Mouse (Mus musculus): ENCODE data around the gene Slc18b1. TPM values are rescaled to one million over a fixed set of nuclear protein-coding genes. Genes with fewer than 3 reads are reported as not detected.

Slc18b1 gene
- polyA plus RNA-seq, 1 experiment = 7.3 TPM

DNA sequence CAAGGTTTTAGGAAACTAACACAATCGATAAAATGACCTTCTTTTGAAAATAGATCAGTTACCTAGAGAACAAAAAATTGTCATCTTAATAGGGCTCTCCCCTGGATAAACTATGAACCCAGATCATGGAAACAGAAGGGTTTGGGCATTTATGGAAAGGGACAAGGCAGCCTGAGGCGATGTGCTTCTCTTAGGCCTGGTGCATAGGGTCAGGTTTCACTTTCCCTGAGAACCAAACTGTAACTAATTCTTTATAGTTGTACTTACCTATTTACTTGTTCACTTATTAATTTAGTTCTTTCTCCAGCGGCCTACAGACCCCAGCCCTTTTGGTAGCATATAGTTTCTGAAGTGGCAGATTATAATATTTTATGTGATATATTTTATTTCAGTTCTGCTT lies 40.3 kb downstream of the Slc18b1 start:
- TF ChIP-seq MAX (IDR thresholded peaks at IDR 0.05) (no peak), FOSL1 (IDR thresholded peaks at IDR 0.05; ENCODE audit: insufficient read depth, low read length, poor library complexity, severe bottlenecking) (no peak), CTCF (IDR thresholded peaks at IDR 0.05; ENCODE audit: control insufficient read depth, insufficient read depth, insufficient read length) (no peak), MYOG (IDR thresholded peaks at IDR 0.05; ENCODE audit: control insufficient read depth, extremely low read depth, insufficient read length) (no peak), CEBPB (IDR thresholded peaks at IDR 0.05; ENCODE audit: low read depth) (no peak), MYOD1 (IDR thresholded peaks at IDR 0.05; ENCODE audit: control insufficient read depth, insufficient read length, low read depth) (no peak), USF1 (IDR thresholded peaks at IDR 0.05; ENCODE audit: low read depth) (no peak)
- Histone ChIP-seq H3K79me2 (ENCODE audit: control insufficient read depth, insufficient read depth) (no peaks in the 10 kb centered on the region), H3K4me3 (ENCODE audit: insufficient read depth, poor library complexity, severe bottlenecking) (no peak overlapping the region), H3ac (ENCODE audit: control insufficient read depth, insufficient read length, low read depth) (no peak overlapping the region), H3K79me3 (ENCODE audit: low read depth) (no peaks in the 10 kb centered on the region), H3K36me3 (ENCODE audit: control insufficient read depth, insufficient read depth) (no peaks in the 10 kb centered on the region), H3K27me3 (ENCODE audit: control insufficient read depth, insufficient read depth, insufficient read length) (no peaks in the 10 kb centered on the region)

GRCm38 (mm10) chr10:23838910-23839309 lies 42.1 kb downstream of the Slc18b1 start:
- no peaks in the 10 kb centered on the region for H3K79me2 ChIP-seq (ENCODE audit: control insufficient read depth, insufficient read depth)
- no peak for TF ChIP-seq USF1 (IDR thresholded peaks at IDR 0.05; ENCODE audit: low read depth)
- TF ChIP-seq MAX (IDR thresholded peaks at IDR 0.05) = no peak
- H3K27me3 ChIP-seq (ENCODE audit: control insufficient read depth, insufficient read depth, insufficient read length) = no peaks in the 10 kb centered on the region
- H3K79me3 ChIP-seq (ENCODE audit: low read depth) = no peaks in the 10 kb centered on the region
- no peak overlapping the region for H3ac ChIP-seq (ENCODE audit: control insufficient read depth, insufficient read length, low read depth)
- no peaks in the 10 kb centered on the region for H3K36me3 ChIP-seq (ENCODE audit: control insufficient read depth, insufficient read depth)
- H3K4me3 ChIP-seq (ENCODE audit: insufficient read depth, poor library complexity, severe bottlenecking) = no peak overlapping the region

GRCm38 (mm10) chr10:23839368-23839767 lies 42.6 kb downstream of the Slc18b1 start:
- TF ChIP-seq MYOD1 (IDR thresholded peaks at IDR 0.05; ENCODE audit: control insufficient read depth, insufficient read length, low read depth) (no peak), USF1 (IDR thresholded peaks at IDR 0.05; ENCODE audit: low read depth) (no peak), MYOG (IDR thresholded peaks at IDR 0.05; ENCODE audit: control insufficient read depth, extremely low read depth, insufficient read length) (no peak), MAX (IDR thresholded peaks at IDR 0.05) (no peak), FOSL1 (IDR thresholded peaks at IDR 0.05; ENCODE audit: insufficient read depth, low read length, poor library complexity, severe bottlenecking) (no peak), CTCF (IDR thresholded peaks at IDR 0.05; ENCODE audit: control insufficient read depth, insufficient read depth, insufficient read length) (no peak)
- Histone ChIP-seq H3ac (ENCODE audit: control insufficient read depth, insufficient read length, low read depth) (no peak overlapping the region), H3K4me3 (ENCODE audit: insufficient read depth, poor library complexity, severe bottlenecking) (no peak overlapping the region), H3K79me3 (ENCODE audit: low read depth) (no peaks in the 10 kb centered on the region), H3K27me3 (ENCODE audit: control insufficient read depth, insufficient read depth, insufficient read length) (no peaks in the 10 kb centered on the region), H3K36me3 (ENCODE audit: control insufficient read depth, insufficient read depth) (no peaks in the 10 kb centered on the region), H3K79me2 (ENCODE audit: control insufficient read depth, insufficient read depth) (no peaks in the 10 kb centered on the region)

GRCm38 (mm10) chr10:23840496-23840895 lies 43.7 kb downstream of the Slc18b1 start:
- no peaks in the 10 kb centered on the region for H3K27me3 ChIP-seq (ENCODE audit: control insufficient read depth, insufficient read depth, insufficient read length)
- no peaks in the 10 kb centered on the region for H3K36me3 ChIP-seq (ENCODE audit: control insufficient read depth, insufficient read depth)
- no peak for TF ChIP-seq MAX (IDR thresholded peaks at IDR 0.05)
- TF ChIP-seq FOSL1 (IDR thresholded peaks at IDR 0.05; ENCODE audit: insufficient read depth, low read length, poor library complexity, severe bottlenecking) = no peak
- no peak for TF ChIP-seq MYOG (IDR thresholded peaks at IDR 0.05; ENCODE audit: control insufficient read depth, extremely low read depth, insufficient read length)
- TF ChIP-seq CTCF (IDR thresholded peaks at IDR 0.05; ENCODE audit: control insufficient read depth, insufficient read depth, insufficient read length) = no peak
- no peak overlapping the region for H3ac ChIP-seq (ENCODE audit: control insufficient read depth, insufficient read length, low read depth)
- no peaks in the 10 kb centered on the region for H3K79me2 ChIP-seq (ENCODE audit: control insufficient read depth, insufficient read depth)
- H3K79me3 ChIP-seq (ENCODE audit: low read depth) = no peaks in the 10 kb centered on the region
- H3K4me3 ChIP-seq (ENCODE audit: insufficient read depth, poor library complexity, severe bottlenecking) = no peak overlapping the region

GRCm38 (mm10) chr10:23851228-23851912 lies 54.6 kb downstream of the Slc18b1 start, which contains the start of gene Vnn3:
Gene Vnn3 (plus strand): TSS chr10:23851462.
- H3K79me2 ChIP-seq (ENCODE audit: control insufficient read depth, insufficient read depth) = no peaks in the 10 kb centered on the region
- peaks cover 7% of the 10 kb centered on the region for H3K27me3 ChIP-seq (ENCODE audit: control insufficient read depth, insufficient read depth, insufficient read length)
- no peaks in the 10 kb centered on the region for H3K79me3 ChIP-seq (ENCODE audit: low read depth)
- TF ChIP-seq MYOD1 (IDR thresholded peaks at IDR 0.05; ENCODE audit: control insufficient read depth, insufficient read length, low read depth) = no peak
- TF ChIP-seq MYOG (IDR thresholded peaks at IDR 0.05; ENCODE audit: control insufficient read depth, extremely low read depth, insufficient read length) = no peak
- TF ChIP-seq CEBPB (IDR thresholded peaks at IDR 0.05; ENCODE audit: low read depth) = no peak
- TF ChIP-seq CTCF (IDR thresholded peaks at IDR 0.05; ENCODE audit: control insufficient read depth, insufficient read depth, insufficient read length) = no peak
- TF ChIP-seq MAX (IDR thresholded peaks at IDR 0.05) = no peak
- TF ChIP-seq USF1 (IDR thresholded peaks at IDR 0.05; ENCODE audit: low read depth) = no peak
- no peak for TF ChIP-seq FOSL1 (IDR thresholded peaks at IDR 0.05; ENCODE audit: insufficient read depth, low read length, poor library complexity, severe bottlenecking)
- H3K36me3 ChIP-seq (ENCODE audit: control insufficient read depth, insufficient read depth) = no peaks in the 10 kb centered on the region
- no peak within 1 kb of the TSS for H3ac ChIP-seq (ENCODE audit: control insufficient read depth, insufficient read length, low read depth)
- H3K4me3 ChIP-seq (ENCODE audit: insufficient read depth, poor library complexity, severe bottlenecking) = no peak within 1 kb of the TSS

GRCm38 (mm10) chr10:23852096-23852495 lies 55.3 kb downstream of the Slc18b1 start:
- Histone ChIP-seq H3K36me3 (ENCODE audit: control insufficient read depth, insufficient read depth) (no peaks in the 10 kb centered on the region), H3K79me3 (ENCODE audit: low read depth) (no peaks in the 10 kb centered on the region), H3K27me3 (ENCODE audit: control insufficient read depth, insufficient read depth, insufficient read length) (peaks cover 7% of the 10 kb centered on the region), H3ac (ENCODE audit: control insufficient read depth, insufficient read length, low read depth) (no peak overlapping the region), H3K4me3 (ENCODE audit: insufficient read depth, poor library complexity, severe bottlenecking) (no peak overlapping the region), H3K79me2 (ENCODE audit: control insufficient read depth, insufficient read depth) (no peaks in the 10 kb centered on the region)
- TF ChIP-seq FOSL1 (IDR thresholded peaks at IDR 0.05; ENCODE audit: insufficient read depth, low read length, poor library complexity, severe bottlenecking) (no peak), CTCF (IDR thresholded peaks at IDR 0.05; ENCODE audit: control insufficient read depth, insufficient read depth, insufficient read length) (no peak)

All from C2C12 (cell line).